Mouse (Mus musculus) T-helper 2 cell (primary cell): Measurements from ENCODE around the gene Pon2.
"Not testable (repeated sequence)": the region's sequence is repeated elsewhere in the genome, so short reads cannot be mapped to it uniquely, and the experiment has no call there.

Experiments used
- in situ Hi-C: fragments of 300-600 bp; cut with MboI, MseI; formaldehyde crosslinking; loops from one replicate; pipeline ENCODE4 v1.15.1; 2025; ENCODE audit warnings: high pct_unique_total_duplicates

Gene Pon2

DNA sequence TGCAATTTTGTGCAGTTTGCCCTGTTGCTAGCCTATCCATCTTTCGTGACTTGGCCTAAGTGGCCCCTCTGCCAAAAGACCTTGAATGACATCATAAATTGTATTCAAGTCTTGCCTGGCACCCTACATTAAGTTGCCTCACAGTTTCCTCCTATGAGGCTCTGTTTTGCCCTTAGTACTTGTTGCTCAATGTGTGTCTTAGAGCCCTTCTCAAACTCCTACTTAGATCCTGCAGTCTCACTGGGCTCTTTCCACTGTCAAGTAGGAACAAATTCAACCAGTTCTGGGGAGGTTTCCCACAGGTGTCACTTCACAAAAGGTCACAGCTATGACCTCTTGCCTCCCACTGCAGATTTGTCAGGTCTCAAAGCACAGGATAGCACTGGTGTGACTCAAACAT lies 64.4 kb downstream of the Pon2 start:
- in situ Hi-C loops: loop anchor here (25.0 kb wide), 1 partner anchor 353 kb away; no protein-coding TSS in a partner anchor

GRCm38 (mm10) chr6:5232022-5232421 lies 66.2 kb downstream of the Pon2 start:
- in situ Hi-C loops: loop anchor here (25.0 kb wide), 1 partner anchor 355 kb away; no protein-coding TSS in a partner anchor

- in situ Hi-C loops: loop anchor here (25.0 kb wide), 1 partner anchor 357 kb away; no protein-coding TSS in a partner anchor
Measured at GRCm38 (mm10) chr6:5230261-5230660, 68.0 kb downstream of the Pon2 start.

GRCm38 (mm10) chr6:5223551-5223950 lies 74.7 kb downstream of the Pon2 start:
- in situ Hi-C loops: not testable (repeated sequence)

DNA sequence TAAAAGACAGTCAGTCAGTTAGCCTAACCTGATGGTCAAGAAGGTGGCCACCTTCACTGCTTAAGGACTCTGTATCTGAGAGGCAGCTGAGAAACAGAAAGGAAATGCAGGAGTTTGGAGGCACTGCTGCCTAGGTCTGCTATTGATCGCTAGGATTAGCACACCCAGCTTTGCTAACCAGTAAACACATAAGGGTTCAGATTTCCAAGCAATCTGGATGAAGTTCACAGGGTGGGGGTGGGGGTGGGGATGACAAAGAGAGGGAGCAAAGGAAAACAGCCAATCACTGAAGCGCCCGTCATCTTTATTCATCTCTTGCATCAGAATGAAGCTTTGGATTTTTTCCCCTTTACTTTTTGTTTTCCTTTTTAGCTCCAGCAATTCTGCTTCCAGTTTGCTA lies 76.2 kb downstream of the Pon2 start:
- in situ Hi-C loops: no loop called here

DNA sequence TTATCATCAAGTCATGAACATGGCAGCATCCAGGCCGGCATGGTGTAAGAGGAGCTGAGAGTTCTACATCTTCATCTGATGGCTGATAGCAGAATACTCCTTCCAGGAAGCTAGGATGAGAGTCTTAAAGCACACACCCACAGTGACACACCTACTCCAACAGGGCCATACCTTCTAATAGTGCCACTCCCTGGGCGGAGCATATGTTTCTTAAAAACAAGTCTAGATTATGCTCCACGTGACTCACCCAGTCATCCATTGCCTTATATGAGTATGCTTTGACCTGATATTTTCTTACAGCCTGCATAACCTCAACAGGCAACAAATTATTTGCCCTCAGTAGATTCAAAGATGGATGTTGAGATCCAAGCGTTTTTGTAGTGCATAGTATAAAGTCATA lies 80.1 kb downstream of the Pon2 start:
- in situ Hi-C loops: no loop called here
